Mouse (Mus musculus): Measurements from ENCODE around the gene Sema3d. TPM values are rescaled to one million over a fixed set of nuclear protein-coding genes. Genes with fewer than 3 reads are reported as not detected.

Gene Sema3d
- polyA plus RNA-seq, 1 experiment from 2014 or later: 12.4 TPM

- Histone ChIP-seq H3K27ac (replicated peaks; ENCODE audit: low read depth, low read length) (no peak overlapping the region), H3K4me3 (ENCODE audit: low read depth, low read length) (no peak overlapping the region), H3K4me1 (ENCODE audit: control insufficient read depth, insufficient read depth, low read length) (no peaks in the 10 kb centered on the region), H3K9me3 (ENCODE audit: control insufficient read depth, low read length) (no peaks in the 10 kb centered on the region), H3K27me3 (ENCODE audit: control insufficient read depth, insufficient read depth, low read length) (no peaks in the 10 kb centered on the region), H3K36me3 (ENCODE audit: control insufficient read depth, insufficient read depth, low read length) (no peaks in the 10 kb centered on the region), H3K9ac (ENCODE audit: low read length) (no peak overlapping the region), H3K4me2 (ENCODE audit: low read depth, severe bottlenecking) (no peak overlapping the region)
- ATAC-seq (ENCODE audit: insufficient number of reproducible peaks, low FRiP score, low TSS enrichment, low read depth) (no peak), DNase-seq (ENCODE audit: low spot score) (no peak)
- 70% methylated on average over 4 of the region's 4 CpGs for WGBS
Measured at GRCm38 (mm10) chr5:12475639-12475916, 92.4 kb downstream of the Sema3d start.

GRCm38 (mm10) chr5:12487926-12488325 lies 104.7 kb downstream of the Sema3d start:
- no peaks in the 10 kb centered on the region for H3K27me3 ChIP-seq (ENCODE audit: control insufficient read depth, insufficient read depth, low read length)
- H3K4me1 ChIP-seq (ENCODE audit: control insufficient read depth, insufficient read depth, low read length): no peaks in the 10 kb centered on the region
- DNase-seq (ENCODE audit: low spot score): no peak
- no peak overlapping the region for H3K9ac ChIP-seq (ENCODE audit: low read length)
- no peak overlapping the region for H3K27ac ChIP-seq (replicated peaks; ENCODE audit: low read depth, low read length)
- no peaks in the 10 kb centered on the region for H3K36me3 ChIP-seq (ENCODE audit: control insufficient read depth, insufficient read depth, low read length)
- H3K4me2 ChIP-seq (ENCODE audit: low read depth, severe bottlenecking): no peak overlapping the region
- ATAC-seq (ENCODE audit: insufficient number of reproducible peaks, low FRiP score, low TSS enrichment, low read depth): no peak
- no peak overlapping the region for H3K4me3 ChIP-seq (ENCODE audit: low read depth, low read length)
- no peaks in the 10 kb centered on the region for H3K9me3 ChIP-seq (ENCODE audit: control insufficient read depth, low read length)
- 79% methylated on average over 2 of the region's 2 CpGs for WGBS

- no peaks in the 10 kb centered on the region for H3K27me3 ChIP-seq (ENCODE audit: control insufficient read depth, insufficient read depth, low read length)
- H3K9me3 ChIP-seq (ENCODE audit: control insufficient read depth, low read length): no peaks in the 10 kb centered on the region
- no peak overlapping the region for H3K9ac ChIP-seq (ENCODE audit: low read length)
- H3K4me1 ChIP-seq (ENCODE audit: control insufficient read depth, insufficient read depth, low read length): no peaks in the 10 kb centered on the region
- no peak overlapping the region for H3K4me3 ChIP-seq (ENCODE audit: low read depth, low read length)
- no peaks in the 10 kb centered on the region for H3K36me3 ChIP-seq (ENCODE audit: control insufficient read depth, insufficient read depth, low read length)
- ATAC-seq (ENCODE audit: insufficient number of reproducible peaks, low FRiP score, low TSS enrichment, low read depth) (no peak), DNase-seq (ENCODE audit: low spot score) (no peak)
- no peak overlapping the region for H3K27ac ChIP-seq (replicated peaks; ENCODE audit: low read depth, low read length)
- WGBS: 83% methylated on average over 1 of the region's 1 CpGs
- H3K4me2 ChIP-seq (ENCODE audit: low read depth, severe bottlenecking): no peak overlapping the region
Measured at GRCm38 (mm10) chr5:12491704-12492103, 108.5 kb downstream of the Sema3d start.

- H3K27me3 ChIP-seq (ENCODE audit: control insufficient read depth, insufficient read depth, low read length): no peaks in the 10 kb centered on the region
- H3K27ac ChIP-seq (replicated peaks; ENCODE audit: low read depth, low read length): 0 out of 2 replicates have a peak overlapping the region, but pooled peaks have one; percentile 12
- 0 out of 2 replicates have a peak, but pooled peaks cover 3% of the 10 kb centered on the region for H3K4me1 ChIP-seq (ENCODE audit: control insufficient read depth, insufficient read depth, low read length)
- H3K9me3 ChIP-seq (ENCODE audit: control insufficient read depth, low read length): no peaks in the 10 kb centered on the region
- 41% methylated on average over 6 of the region's 6 CpGs for WGBS
- H3K9ac ChIP-seq (ENCODE audit: low read length): no peak overlapping the region
- H3K4me2 ChIP-seq (ENCODE audit: low read depth, severe bottlenecking): no peak overlapping the region
- H3K36me3 ChIP-seq (ENCODE audit: control insufficient read depth, insufficient read depth, low read length): no peaks in the 10 kb centered on the region
- H3K4me3 ChIP-seq (ENCODE audit: low read depth, low read length): no peak overlapping the region
- ATAC-seq (ENCODE audit: insufficient number of reproducible peaks, low FRiP score, low TSS enrichment, low read depth) (0 out of 2 replicates have a peak, but pooled peaks have one; percentile 63), DNase-seq (ENCODE audit: low spot score) (peak; percentile 39)
Measured at GRCm38 (mm10) chr5:12498227-12498928, 115.2 kb downstream of the Sema3d start.

GRCm38 (mm10) chr5:12499037-12499436 lies 115.9 kb downstream of the Sema3d start:
- Histone ChIP-seq H3K27ac (replicated peaks; ENCODE audit: low read depth, low read length) (no peak overlapping the region), H3K4me1 (ENCODE audit: control insufficient read depth, insufficient read depth, low read length) (0 out of 2 replicates have a peak, but pooled peaks cover 3% of the 10 kb centered on the region), H3K9me3 (ENCODE audit: control insufficient read depth, low read length) (no peaks in the 10 kb centered on the region), H3K4me3 (ENCODE audit: low read depth, low read length) (no peak overlapping the region), H3K36me3 (ENCODE audit: control insufficient read depth, insufficient read depth, low read length) (no peaks in the 10 kb centered on the region), H3K4me2 (ENCODE audit: low read depth, severe bottlenecking) (no peak overlapping the region), H3K9ac (ENCODE audit: low read length) (no peak overlapping the region), H3K27me3 (ENCODE audit: control insufficient read depth, insufficient read depth, low read length) (no peaks in the 10 kb centered on the region)
- no peak for DNase-seq (ENCODE audit: low spot score)
- WGBS: 79% methylated on average over 5 of the region's 5 CpGs
- ATAC-seq (ENCODE audit: insufficient number of reproducible peaks, low FRiP score, low TSS enrichment, low read depth): no peak

- H3K9me3 ChIP-seq (ENCODE audit: control insufficient read depth, low read length): no peaks in the 10 kb centered on the region
- H3K27me3 ChIP-seq (ENCODE audit: control insufficient read depth, insufficient read depth, low read length): no peaks in the 10 kb centered on the region
- 84% methylated on average over 6 of the region's 6 CpGs for WGBS
- no peaks in the 10 kb centered on the region for H3K36me3 ChIP-seq (ENCODE audit: control insufficient read depth, insufficient read depth, low read length)
- no peak overlapping the region for H3K9ac ChIP-seq (ENCODE audit: low read length)
- H3K4me1 ChIP-seq (ENCODE audit: control insufficient read depth, insufficient read depth, low read length): 0 out of 2 replicates have a peak, but pooled peaks cover 3% of the 10 kb centered on the region
- DNase-seq (ENCODE audit: low spot score) (no peak), ATAC-seq (ENCODE audit: insufficient number of reproducible peaks, low FRiP score, low TSS enrichment, low read depth) (no peak)
- H3K27ac ChIP-seq (replicated peaks; ENCODE audit: low read depth, low read length): no peak overlapping the region
- no peak overlapping the region for H3K4me2 ChIP-seq (ENCODE audit: low read depth, severe bottlenecking)
- H3K4me3 ChIP-seq (ENCODE audit: low read depth, low read length): no peak overlapping the region
Measured at GRCm38 (mm10) chr5:12499791-12500504, 116.8 kb downstream of the Sema3d start.

- Histone ChIP-seq H3K36me3 (ENCODE audit: control insufficient read depth, insufficient read depth, low read length) (no peaks in the 10 kb centered on the region), H3K27ac (replicated peaks; ENCODE audit: low read depth, low read length) (no peak overlapping the region), H3K9ac (ENCODE audit: low read length) (no peak overlapping the region), H3K27me3 (ENCODE audit: control insufficient read depth, insufficient read depth, low read length) (no peaks in the 10 kb centered on the region), H3K4me3 (ENCODE audit: low read depth, low read length) (no peak overlapping the region), H3K4me2 (ENCODE audit: low read depth, severe bottlenecking) (no peak overlapping the region), H3K9me3 (ENCODE audit: control insufficient read depth, low read length) (no peaks in the 10 kb centered on the region), H3K4me1 (ENCODE audit: control insufficient read depth, insufficient read depth, low read length) (no peaks in the 10 kb centered on the region)
- ATAC-seq (ENCODE audit: insufficient number of reproducible peaks, low FRiP score, low TSS enrichment, low read depth) (no peak), DNase-seq (ENCODE audit: low spot score) (no peak)
- 14% methylated on average over 1 of the region's 1 CpGs for whole genome bisulfite sequencing
Measured at GRCm38 (mm10) chr5:12512471-12512870, 129.3 kb downstream of the Sema3d start.

GRCm38 (mm10) chr5:12515283-12515682 lies 132.1 kb downstream of the Sema3d start:
- ATAC-seq (ENCODE audit: insufficient number of reproducible peaks, low FRiP score, low TSS enrichment, low read depth) (no peak), DNase-seq (ENCODE audit: low spot score) (no peak)
- Histone ChIP-seq H3K27ac (replicated peaks; ENCODE audit: low read depth, low read length) (no peak overlapping the region), H3K4me3 (ENCODE audit: low read depth, low read length) (no peak overlapping the region), H3K4me1 (ENCODE audit: control insufficient read depth, insufficient read depth, low read length) (no peaks in the 10 kb centered on the region), H3K9ac (ENCODE audit: low read length) (no peak overlapping the region), H3K27me3 (ENCODE audit: control insufficient read depth, insufficient read depth, low read length) (no peaks in the 10 kb centered on the region), H3K9me3 (ENCODE audit: control insufficient read depth, low read length) (no peaks in the 10 kb centered on the region), H3K36me3 (ENCODE audit: control insufficient read depth, insufficient read depth, low read length) (no peaks in the 10 kb centered on the region), H3K4me2 (ENCODE audit: low read depth, severe bottlenecking) (no peak overlapping the region)
- 87% methylated on average over 4 of the region's 4 CpGs for WGBS
